Mouse (Mus musculus) bone marrow macrophage, adult 2 months (primary cell): ENCODE measurements around the gene Nmb.

ENCODE experiments used
- CTCF ChIP-seq: IDR thresholded peaks from 2 replicates; pipeline ENCODE4 v1.5.1; 2012; ENCODE audit warnings: low read depth, mild to moderate bottlenecking, low read length, moderate library complexity
- POLR2A ChIP-seq: IDR thresholded peaks from 2 replicates; pipeline ENCODE4 v1.6.1; 2012; ENCODE audit warnings: mild to moderate bottlenecking, low read depth, low read length, borderline replicate concordance

DNA sequence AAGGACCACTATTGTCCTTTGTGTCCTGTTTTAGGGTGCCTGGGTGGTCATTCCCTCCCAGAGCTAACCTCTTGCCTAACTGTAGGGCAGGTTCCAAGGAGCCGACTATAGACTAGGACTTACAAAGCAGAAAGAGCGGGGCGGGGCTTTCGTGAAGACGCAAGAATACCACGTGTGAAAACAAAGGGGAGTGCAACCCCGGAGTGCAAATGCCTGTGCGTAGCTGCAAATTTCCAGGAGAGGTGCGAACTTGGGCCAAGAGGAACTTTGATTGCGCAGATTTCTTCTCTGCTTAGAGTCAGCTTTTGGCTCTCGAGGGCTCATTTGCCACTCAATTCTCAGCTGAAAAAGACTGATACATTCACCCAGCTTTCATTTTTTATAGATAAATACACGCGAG lies 44.6 kb downstream of the Nmb start:
- TF ChIP-seq CTCF (no peak), POLR2A (no peak)
